Mouse (Mus musculus): ENCODE data around the gene Emc6.

The Emc6 gene

DNA sequence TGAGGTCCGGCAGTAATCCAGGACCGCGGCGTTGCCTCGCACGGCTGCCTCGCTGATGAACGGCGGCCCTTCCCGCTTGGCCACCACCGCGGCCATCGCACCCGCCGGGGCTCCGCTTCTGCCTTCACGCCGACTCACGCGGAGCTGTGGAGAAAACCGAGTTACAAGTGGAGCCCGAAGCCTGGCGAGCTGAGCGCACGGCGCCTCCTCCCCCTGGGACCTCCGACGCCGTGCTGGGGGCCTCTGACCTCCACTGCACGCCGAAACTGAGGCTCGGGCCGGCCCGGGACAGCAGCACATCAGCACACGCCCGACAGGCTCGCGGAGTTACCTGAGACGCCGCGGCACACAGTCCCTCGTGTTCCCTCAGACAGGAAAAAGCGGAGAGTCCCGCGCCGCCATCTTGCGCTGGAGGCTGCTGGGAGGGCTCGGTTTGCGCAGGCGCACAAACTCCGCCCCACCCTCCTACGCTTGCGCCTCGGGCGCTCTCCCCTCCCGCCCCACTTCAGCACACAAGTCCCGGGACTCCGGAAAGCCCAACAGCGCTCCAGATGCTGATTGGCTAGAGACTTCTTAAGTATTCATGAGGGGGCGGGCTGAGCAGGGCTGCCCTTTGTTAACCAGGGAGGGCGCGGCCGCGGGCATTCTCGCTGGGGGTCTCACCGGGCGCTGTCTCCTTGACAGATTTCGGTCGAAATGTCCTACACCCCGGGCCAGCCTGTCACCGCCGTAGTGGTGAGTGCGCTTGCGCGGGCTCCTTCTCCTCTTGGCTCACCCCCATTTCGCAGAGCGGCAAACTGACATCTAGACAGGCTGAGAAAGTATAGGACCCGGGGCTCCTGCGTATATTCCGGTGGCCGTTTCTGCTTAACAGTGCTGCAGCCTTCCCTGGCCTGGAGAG is at the start of gene Emc6, which contains the start of gene Tax1bp3:
Gene Emc6, minus strand, starts transcription at position 430 of the 901 bp plus-strand sequence.
Gene Tax1bp3, plus strand, starts transcription at position 476 of the 901 bp plus-strand sequence.
- peak; percentile 97 to 98 for DNase-seq (ENCODE audit: low spot score in 2 of 2)

- DNase-seq (ENCODE audit: low spot score in 2 of 2): no peak
Measured at GRCm38 (mm10) chr11:73225856-73226255, 49.0 kb upstream of the Emc6 start.

- no peak for DNase-seq (ENCODE audit: low spot score in 2 of 2)
Measured at GRCm38 (mm10) chr11:73223966-73224365, 47.1 kb upstream of the Emc6 start.

- DNase-seq (ENCODE audit: low spot score in 2 of 2): no peak
Measured at GRCm38 (mm10) chr11:73222846-73223245, 46.0 kb upstream of the Emc6 start.

DNA sequence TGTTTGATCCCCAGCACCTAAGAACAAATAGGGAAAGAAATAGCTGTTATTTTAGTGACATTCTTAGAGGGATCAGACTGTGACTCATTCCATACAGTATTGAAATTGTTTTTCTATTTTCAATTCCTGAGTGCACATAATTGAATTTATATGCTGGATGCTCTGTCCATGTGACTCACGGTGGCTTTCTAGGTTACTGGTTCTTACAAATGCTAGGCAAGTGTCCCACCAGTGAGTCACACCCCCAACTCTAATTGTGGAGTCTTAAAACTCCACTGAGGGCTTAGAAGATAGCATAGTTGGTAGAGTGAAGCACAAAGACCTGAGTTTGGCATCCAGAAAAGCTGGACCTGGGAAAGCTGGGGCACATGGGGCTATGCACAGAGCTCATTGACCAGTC is 43.8 kb upstream of the Emc6 start:
- no peak for DNase-seq (ENCODE audit: low spot score in 2 of 2)

- DNase-seq (ENCODE audit: low spot score in 2 of 2): no peak
Measured at GRCm38 (mm10) chr11:73219671-73220070, 42.8 kb upstream of the Emc6 start.

GRCm38 (mm10) chr11:73213956-73214355 is 37.1 kb upstream of the Emc6 start:
- no peak for DNase-seq (ENCODE audit: low spot score in 2 of 2)

- DNase-seq (ENCODE audit: low spot score in 2 of 2): no peak
Measured at GRCm38 (mm10) chr11:73207621-73208020, 30.8 kb upstream of the Emc6 start.

DNA sequence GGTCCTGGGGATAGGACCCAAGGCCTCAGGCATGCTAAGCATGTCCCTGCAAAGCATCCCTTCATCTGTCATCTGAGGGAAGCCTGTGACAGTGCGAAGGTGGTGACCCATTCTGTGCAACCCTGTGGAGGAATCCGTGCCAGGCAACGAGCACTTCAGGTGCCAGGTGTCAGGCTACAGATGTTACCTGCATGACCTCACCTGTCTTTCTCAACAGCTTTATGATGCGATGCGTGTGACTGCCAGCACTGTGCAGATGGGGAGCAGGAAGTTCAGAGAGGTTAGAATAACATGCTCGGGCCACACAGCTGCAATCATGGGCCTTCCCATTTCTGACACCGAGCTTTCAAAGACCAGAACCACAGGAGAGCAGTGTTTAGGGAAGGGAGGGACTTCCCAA is 28.4 kb upstream of the Emc6 start:
- DNase-seq (ENCODE audit: low spot score in 2 of 2): no peak

DNA sequence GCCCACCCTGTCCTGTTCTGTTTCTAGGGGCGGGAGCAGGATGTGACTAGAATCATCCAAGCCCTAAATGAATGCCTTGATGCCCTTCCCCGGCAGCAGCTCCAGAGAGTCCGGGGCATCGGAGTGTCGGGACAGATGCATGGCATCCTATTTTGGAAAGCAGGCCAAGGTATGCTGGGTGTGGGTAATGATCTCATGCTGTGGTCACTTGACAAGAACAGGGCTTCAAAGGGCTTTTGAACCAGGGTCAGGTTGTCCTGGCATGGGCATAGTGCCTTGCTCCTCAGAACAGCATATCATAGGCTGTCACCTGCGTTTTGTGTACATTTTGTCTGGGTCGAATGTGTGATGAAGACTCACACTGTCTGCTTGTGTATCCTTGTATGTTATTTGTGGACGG is 27.1 kb upstream of the Emc6 start:
- DNase-seq (ENCODE audit: low spot score in 2 of 2): no peak

DNA sequence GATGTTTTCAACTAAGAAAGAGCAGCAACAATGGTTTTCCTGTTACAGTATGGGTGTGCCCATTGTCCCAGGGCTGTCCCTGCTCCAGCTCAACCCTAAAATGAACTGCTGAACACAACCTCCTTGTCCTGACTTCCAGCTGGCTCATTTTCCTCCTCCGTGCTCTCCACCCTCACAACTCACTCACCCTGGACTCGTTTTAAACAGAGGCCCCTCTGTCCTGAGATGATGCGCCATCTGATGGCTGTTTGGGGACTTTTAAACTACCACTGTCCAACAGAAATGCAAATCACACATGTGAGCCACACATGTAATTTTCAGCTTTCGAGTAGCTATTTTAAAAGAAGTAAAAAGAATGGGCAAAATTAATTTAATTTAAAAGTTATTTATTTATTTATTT is 24.8 kb upstream of the Emc6 start:
- no peak for DNase-seq (ENCODE audit: low spot score in 2 of 2)

- DNase-seq (ENCODE audit: low spot score in 2 of 2): no peak
Measured at GRCm38 (mm10) chr11:73201021-73201420, 24.2 kb upstream of the Emc6 start.

DNA sequence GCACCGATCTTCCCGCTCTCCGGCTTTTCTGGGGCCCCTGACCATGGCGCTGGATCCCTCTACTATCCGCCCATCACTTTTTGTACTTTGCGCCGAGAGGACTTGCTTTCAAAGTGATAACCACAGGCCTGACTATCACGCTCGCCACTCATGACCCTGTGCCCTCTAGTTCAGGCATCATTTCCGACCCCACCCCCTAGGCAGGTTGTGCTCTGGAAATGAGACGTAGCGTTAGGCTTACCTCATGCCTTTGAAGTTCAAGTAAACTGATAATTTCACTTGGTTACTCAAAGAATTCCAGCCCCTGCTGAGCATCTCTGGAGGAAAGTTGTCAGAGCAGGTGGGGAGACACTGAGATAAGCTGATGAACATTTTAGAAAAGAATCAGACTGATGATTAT is 23.0 kb upstream of the Emc6 start:
- DNase-seq (ENCODE audit: low spot score in 2 of 2): peak in 1 of 2 experiments; percentile 26

DNA sequence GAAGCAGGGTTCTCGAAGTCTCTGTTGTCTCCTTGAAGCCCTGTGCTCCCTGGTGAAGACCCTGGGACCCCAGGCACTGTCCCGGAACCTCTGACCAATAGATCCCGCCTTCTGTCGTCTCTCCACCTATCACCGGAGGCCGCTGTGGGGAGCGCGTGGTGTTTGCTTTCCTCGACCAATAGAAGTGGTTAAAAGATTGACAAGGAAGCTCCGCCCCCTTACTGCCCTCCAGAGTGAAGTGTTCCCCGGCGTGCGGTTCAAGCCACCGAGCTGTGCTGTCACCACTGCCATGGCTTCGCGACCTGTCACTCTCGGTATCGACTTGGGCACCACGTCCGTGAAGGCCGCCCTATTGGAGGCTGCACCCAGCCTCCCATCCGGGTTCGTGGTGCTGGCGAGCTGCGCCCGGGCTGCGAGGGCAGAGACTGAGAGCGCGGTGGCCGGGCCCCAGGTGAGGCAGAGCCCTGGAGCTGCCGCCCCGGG is 22.4 kb upstream of the Emc6 start, which contains the start of gene Shpk:
Gene Shpk, plus strand, starts transcription at position 231 of the 483 bp plus-strand sequence.
- DNase-seq (ENCODE audit: low spot score in 2 of 2): peak; percentile 94 to 96

GRCm38 (mm10) chr11:73198603-73199229 is 21.9 kb upstream of the Emc6 start, which contains the start of gene Ctns:
Gene Ctns, minus strand, starts transcription at chr11:73199042.
- peak in 1 of 2 experiments; percentile 77 for DNase-seq (ENCODE audit: low spot score in 2 of 2)

DNA sequence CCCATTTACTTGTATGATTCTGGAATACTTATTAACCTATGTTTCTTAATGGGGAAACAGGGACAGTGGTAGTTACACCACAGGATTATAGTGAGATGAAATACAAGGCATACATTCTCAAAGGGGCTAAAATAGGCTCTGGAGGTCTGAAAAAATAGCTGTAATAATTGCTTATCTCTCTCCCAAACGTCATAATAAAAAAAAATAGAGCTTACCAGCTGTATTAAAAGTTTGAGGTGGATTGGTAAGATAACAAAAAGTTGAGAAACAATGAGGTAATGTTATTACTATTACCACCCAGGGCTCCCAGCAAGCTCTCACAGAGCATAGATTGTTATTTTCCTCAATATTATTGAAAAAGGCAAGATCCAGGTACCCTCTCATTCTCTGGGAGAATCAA is 21.4 kb upstream of the Emc6 start:
- no peak for DNase-seq (ENCODE audit: low spot score in 2 of 2)

DNA sequence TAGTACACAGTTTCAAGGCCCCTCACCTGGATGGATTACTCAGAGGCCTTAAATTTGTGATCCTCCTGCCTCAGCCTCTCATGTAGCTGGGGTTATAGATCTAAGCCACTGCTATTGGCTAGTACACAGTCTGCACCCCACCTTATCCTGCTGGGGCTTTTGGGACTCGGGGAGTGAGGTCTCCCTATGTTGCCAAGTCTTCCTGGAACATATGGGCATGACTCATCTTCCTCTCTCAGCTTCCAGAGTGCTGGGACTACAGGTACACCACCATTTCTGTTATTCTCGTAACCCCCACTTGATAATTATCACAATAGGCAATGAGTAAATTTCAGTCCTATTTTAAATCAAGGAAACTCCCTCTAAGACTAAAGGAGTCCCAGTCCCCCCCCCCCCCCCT is 17.6 kb upstream of the Emc6 start:
- DNase-seq (ENCODE audit: low spot score in 2 of 2): no peak

GRCm38 (mm10) chr11:73193047-73193446 is 16.2 kb upstream of the Emc6 start:
- DNase-seq (ENCODE audit: low spot score in 2 of 2): no peak

DNA sequence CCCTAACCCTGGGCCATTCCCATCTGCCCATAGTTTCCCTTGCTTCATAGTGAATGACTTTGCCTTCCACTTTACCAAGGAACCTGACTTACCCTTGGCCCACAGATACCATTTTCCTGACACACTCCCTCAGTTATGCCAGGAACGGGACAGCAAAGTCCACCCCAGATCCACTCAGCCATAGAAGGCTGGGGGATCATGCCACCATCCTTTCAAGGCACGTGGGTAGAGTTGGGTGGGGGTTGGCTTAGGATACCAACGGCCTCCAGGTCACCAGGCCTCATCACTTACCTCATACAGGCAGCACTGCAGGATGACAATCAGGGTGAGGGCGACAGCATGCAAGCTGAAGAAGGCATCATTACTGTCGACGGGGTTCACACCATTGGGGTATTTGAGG is 10.4 kb upstream of the Emc6 start:
- DNase-seq (ENCODE audit: low spot score in 2 of 2): no peak

- DNase-seq (ENCODE audit: low spot score in 2 of 2): no peak
Measured at GRCm38 (mm10) chr11:73185872-73186615, 9.2 kb upstream of the Emc6 start.

GRCm38 (mm10) chr11:73177895-73178294 is 1.1 kb upstream of the Emc6 start:
- no peak for DNase-seq (ENCODE audit: low spot score in 2 of 2)

DNA sequence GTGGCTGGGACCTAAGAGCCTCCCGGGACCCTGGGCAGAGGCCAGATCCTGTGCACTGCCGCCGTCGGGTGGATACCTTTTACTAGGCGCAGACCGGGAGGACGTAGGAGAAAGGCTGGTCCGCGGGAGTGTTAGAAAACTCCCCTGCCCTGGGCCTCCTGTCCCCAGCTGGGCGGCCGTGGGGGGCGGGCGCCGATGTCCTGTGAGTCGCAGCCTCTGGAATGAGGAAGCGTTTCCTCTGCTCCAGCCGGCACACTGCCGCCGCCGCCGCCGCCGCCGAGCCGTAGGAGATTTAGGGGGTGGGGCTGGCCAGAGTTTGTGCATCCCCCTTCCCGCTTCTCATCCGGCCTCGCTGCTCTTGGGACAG is 655 bp upstream of the Emc6 start:
- peak; percentile 56 to 77 for DNase-seq (ENCODE audit: low spot score in 2 of 2)

Measured in spleen, postnatal 4 days (tissue).